Mouse (Mus musculus) small intestine, adult 2 months (tissue): Measurements from ENCODE around the gene Zrsr1.

Source experiments
- CTCF ChIP-seq: fragments of 200-500 bp; IDR thresholded peaks from 2 replicates; pipeline ENCODE4 v1.5.1; 2012; ENCODE audit warnings: low read depth, mild to moderate bottlenecking, control low read depth, inconsistent platforms, low read length, moderate library complexity, mixed read lengths; ENCODE audit not compliant: insufficient replicate concordance, insufficient read length; ENCODE audit errors: extremely low read depth
- POLR2A ChIP-seq: fragments of 200-500 bp; IDR thresholded peaks from 2 replicates; pipeline ENCODE4 v1.6.1; 2012; ENCODE audit warnings: low read depth, mild to moderate bottlenecking, control low read depth, inconsistent platforms, low read length, moderate library complexity

GRCm38 (mm10) chr11:23020116-23020770 is 48.4 kb downstream of the Zrsr1 start:
- TF ChIP-seq CTCF (no peak), POLR2A (no peak)
